Mouse (Mus musculus): Measurements from ENCODE around the gene Cyp2u1.

The Cyp2u1 gene

DNA sequence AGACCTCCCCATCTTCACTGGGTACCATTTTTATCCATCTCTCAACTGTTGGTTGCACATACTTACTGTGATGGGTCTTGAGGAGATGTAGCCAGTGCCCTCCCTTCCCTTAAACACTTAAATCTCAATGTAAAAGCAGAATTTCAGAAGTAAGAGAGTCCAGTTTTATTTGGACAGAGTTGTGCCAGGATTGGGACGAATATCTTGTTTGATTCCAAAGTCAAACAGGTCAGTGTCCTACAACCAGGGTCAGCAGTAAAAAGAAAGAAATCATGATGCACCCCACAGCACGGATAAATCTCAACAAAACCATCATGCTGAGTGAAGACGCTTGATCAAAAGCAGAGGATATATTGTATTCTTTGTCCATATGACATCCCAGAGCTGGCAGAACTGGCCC is 4.8 kb upstream of the Cyp2u1 start:
- intact Hi-C loops (cut with DNase I) = no loop called here

- intact Hi-C loops (cut with DNase I) = no loop called here
Measured at GRCm38 (mm10) chr3:131306255-131306654, 3.2 kb upstream of the Cyp2u1 start.

GRCm38 (mm10) chr3:131303320-131303714 is 290 bp upstream of the Cyp2u1 start:
- intact Hi-C loops (cut with DNase I) = no loop called here

DNA sequence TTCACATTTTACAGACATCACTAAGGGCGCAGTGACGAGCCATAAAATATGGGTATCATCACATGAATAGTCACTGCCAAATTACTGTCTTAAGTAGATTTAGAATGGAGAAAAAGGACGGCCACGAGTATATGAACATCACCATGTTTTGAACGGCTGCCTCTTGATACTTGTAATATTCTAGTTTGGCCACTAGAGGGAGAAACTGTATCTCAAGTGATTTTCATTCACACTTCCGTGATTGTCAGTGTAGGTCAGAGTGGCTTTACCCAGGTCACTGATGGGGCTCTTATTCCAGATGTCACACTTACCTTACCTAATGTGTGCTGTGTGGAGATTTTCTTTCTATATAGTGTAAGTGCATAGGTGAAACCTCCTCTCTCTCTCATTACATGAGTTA is 3.1 kb downstream of the Cyp2u1 start:
- intact Hi-C loops (cut with DNase I) = no loop called here

DNA sequence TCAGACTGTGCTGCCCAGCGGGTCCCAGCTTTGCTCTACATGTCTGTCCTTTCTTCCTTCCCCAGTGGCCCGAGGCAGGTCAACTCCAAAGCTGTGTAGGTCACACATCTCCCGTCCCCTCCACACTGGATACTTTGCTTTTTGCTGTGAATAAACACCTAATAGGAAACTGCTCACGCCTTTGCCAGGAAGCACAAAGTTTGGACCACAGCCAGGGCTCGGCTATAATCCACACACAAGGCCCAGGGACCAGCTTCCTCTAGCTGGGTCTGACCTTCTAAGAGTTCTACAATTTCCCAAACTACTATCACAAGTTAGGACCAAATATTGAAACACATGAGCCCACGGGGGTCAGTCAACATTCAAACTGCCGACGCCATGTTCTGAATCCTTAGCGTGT is 3.9 kb downstream of the Cyp2u1 start:
- intact Hi-C loops (cut with DNase I) = no loop called here

- intact Hi-C loops (cut with DNase I) = no loop called here
Measured at GRCm38 (mm10) chr3:131296893-131297292, 6.1 kb downstream of the Cyp2u1 start.

GRCm38 (mm10) chr3:131295513-131296200 is 7.4 kb downstream of the Cyp2u1 start:
- intact Hi-C loops (cut with DNase I) = no loop called here

DNA sequence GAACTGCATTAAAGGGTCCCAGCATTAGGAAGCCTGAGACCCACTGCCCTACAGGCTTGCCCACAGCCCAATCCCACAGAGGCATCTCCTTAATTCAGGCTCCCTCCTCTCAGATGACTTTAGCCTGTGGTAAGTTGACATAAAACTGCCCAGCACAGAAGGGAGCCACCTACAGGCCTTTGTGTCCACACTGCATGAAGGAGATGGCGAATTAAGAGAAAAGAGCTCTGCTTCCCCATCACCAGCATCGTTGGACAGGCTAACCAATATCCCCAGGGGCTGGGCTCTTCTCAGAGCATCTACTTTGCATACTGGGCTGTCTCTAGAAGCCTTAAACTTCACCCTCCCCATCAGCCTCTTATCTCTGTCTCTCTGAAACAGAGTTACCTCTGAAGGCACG is 8.5 kb downstream of the Cyp2u1 start:
- intact Hi-C loops (cut with DNase I) = no loop called here

DNA sequence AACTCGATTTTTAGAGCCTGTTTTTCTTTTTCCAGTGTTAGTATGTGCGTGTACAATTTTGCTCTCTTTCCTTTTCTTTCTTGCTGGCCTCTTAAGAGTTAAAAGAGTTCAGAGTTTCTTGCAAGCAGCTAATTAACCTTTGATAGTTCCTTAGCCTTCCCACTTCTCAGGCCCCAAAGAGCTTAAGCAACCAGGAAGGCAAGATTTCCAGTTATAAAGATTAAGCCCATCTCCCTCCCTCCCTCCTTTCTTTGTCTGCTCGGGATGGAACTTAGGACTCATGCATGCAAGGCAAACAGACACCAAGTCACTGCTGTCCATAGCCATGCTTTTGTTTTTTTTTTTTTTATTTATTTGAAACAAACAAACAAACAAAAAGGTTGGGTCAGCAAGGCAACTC is 10.1 kb downstream of the Cyp2u1 start:
- intact Hi-C loops (cut with DNase I) = no loop called here

DNA sequence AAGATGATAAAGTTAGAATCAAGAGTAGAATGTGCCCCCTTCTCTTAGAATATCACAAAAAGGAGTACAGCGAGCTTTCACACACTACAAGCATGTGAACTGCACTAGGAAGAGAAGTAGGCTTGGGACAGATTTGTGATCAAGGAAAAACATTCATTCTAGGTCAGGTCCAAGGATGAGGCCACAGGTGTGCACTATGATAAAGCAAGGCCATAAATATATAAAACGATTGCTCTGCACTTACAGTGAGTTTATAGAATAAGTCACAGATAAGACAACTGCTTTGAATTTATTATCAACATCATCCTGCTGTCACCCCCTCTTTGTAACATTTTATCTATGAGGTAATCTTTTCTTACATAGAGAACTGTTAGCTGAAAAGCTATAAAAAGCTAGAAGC is 10.7 kb downstream of the Cyp2u1 start:
- intact Hi-C loops (cut with DNase I) = no loop called here

DNA sequence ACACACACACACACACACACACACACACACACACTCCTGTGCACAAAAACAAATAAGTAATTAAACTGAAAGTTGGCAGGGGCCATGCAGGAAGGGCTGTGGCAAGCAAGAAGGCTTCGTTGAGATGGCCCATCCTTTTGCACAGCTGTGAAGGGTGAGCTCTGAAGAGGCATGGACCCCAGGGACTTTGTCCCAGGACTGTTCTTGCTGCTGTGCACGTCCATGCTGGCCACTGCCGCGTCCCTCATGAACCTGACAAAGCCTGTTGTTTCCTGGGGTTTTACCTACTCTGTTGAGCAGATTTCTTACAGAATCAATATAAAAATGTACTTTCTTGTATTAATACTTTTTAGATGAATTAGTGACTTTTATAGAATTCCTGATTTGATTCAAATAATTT is 11.1 kb downstream of the Cyp2u1 start:
- intact Hi-C loops (cut with DNase I) = no loop called here

GRCm38 (mm10) chr3:131274151-131274550 is 28.9 kb downstream of the Cyp2u1 start:
- intact Hi-C loops (cut with DNase I) = no loop called here

- intact Hi-C loops (cut with DNase I) = no loop called here
Measured at GRCm38 (mm10) chr3:131272374-131273100, 30.5 kb downstream of the Cyp2u1 start.

DNA sequence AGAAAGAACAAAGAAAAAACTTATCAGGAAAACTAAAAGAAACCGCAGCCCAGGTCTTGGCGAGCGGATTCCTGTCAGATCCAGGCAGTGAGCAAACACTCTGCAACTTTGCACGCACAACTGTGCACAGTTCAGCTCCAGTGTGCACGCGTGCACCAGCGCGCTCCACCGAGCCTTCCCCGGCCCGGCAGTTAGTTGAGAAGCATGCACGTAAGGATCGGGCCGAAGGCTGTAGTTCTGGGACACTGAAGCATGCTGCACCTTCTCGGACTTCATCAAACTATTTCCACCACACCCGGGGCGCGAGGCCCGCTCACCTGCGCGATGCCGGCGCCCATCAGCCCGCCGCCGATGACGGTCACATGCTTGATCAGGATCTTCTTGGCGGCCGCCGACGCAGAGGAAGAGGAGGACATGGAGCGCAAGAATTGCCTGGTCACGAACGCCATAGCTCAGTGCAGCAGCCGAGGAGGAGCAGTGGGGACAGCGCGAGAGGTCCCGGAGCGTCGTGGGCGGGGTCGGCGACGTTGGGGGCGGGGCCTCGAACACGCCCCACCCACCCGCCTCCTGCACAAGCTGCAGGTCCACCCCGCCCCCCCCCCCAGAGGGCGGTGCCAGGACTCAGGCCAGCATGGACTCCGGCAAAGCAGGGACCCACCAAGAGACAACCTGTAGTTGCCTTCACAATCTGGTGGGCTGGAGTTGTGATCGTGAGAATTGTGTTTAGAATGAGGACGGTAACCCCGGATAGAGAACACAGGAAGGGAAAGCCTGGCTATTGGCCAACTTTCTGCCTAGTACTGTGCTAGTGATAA is 31.3 kb downstream of the Cyp2u1 start, which contains the start of gene Hadh:
TSS of gene Hadh (minus strand) at position 543 of the 815 bp plus-strand sequence.
- intact Hi-C loops (cut with DNase I) = no loop called here

DNA sequence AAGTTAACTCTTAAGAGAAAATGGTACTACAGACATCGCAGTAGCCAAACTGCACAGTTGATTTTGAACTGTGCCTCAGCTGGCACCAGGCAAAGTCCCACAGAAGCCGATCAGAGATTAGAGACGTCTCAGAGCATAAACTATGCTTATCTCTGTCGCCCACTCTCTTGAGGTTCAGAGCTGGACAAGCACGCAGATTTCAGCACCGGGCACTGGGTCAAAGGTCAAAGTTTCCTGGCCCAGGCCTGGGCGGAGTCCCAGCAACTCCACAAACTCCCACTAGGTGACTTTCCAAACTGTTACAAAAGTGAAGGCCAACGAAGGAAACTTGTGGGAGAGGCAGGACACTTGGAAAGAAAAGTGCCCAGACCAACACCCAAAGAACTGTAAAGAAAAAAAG is 31.9 kb downstream of the Cyp2u1 start:
- intact Hi-C loops (cut with DNase I) = no loop called here

DNA sequence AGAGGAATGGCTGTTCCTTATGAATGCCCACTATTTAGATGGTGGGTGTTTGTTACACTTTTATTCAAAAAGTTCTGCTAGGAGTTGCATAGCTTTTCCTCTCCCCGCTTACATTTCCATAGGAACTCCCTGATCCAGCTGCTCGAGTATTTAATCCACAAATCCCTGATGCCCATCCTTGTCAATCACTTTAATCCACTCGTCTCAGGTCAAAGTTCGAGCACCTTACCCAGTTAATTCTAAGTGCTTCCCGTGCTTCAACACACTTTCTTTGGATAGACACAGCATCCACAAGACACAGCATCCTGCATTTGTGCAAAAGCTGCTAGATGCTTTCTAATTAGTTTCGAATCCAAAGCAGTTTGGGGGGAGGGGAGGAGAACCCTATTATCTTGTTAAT is 32.6 kb downstream of the Cyp2u1 start:
- intact Hi-C loops (cut with DNase I) = no loop called here

- intact Hi-C loops (cut with DNase I) = no loop called here
Measured at GRCm38 (mm10) chr3:131266366-131267050, 36.5 kb downstream of the Cyp2u1 start.

DNA sequence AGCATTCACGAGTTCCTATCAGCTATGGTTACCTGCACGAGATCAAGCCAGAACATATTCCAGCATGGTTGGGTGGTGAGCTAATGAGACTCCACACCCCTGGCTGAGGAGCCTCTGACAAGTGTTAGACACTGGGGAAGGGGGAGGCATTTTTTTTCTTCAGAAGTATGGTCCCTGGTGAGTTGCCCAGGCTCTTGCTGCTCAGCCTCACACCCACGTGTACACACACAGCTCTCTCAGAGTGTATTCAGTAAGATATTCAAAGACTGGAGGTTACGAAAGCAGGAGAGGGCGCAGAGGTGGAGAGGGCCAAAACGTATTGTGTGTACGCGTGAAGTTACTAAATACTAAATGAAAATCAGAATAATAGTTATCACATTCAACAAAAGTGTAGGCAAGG is 37.5 kb downstream of the Cyp2u1 start:
- intact Hi-C loops (cut with DNase I) = no loop called here

- intact Hi-C loops (cut with DNase I) = no loop called here
Measured at GRCm38 (mm10) chr3:131263766-131264486, 39.1 kb downstream of the Cyp2u1 start.

- intact Hi-C loops (cut with DNase I) = no loop called here
Measured at GRCm38 (mm10) chr3:131260418-131260817, 42.6 kb downstream of the Cyp2u1 start.

All from adrenal gland (tissue).